Mouse (Mus musculus) spleen, postnatal 36 days (tissue): ENCODE data around the gene Gtpbp2.

Experiments used
- DNase-seq, 2 experiments: peaks; one replicate each; pipeline ENCODE4 v3.0.0; 2022; ENCODE audit warnings: low spot score in 2 of 2, mixed read lengths in 1 of 2

Gene Gtpbp2

DNA sequence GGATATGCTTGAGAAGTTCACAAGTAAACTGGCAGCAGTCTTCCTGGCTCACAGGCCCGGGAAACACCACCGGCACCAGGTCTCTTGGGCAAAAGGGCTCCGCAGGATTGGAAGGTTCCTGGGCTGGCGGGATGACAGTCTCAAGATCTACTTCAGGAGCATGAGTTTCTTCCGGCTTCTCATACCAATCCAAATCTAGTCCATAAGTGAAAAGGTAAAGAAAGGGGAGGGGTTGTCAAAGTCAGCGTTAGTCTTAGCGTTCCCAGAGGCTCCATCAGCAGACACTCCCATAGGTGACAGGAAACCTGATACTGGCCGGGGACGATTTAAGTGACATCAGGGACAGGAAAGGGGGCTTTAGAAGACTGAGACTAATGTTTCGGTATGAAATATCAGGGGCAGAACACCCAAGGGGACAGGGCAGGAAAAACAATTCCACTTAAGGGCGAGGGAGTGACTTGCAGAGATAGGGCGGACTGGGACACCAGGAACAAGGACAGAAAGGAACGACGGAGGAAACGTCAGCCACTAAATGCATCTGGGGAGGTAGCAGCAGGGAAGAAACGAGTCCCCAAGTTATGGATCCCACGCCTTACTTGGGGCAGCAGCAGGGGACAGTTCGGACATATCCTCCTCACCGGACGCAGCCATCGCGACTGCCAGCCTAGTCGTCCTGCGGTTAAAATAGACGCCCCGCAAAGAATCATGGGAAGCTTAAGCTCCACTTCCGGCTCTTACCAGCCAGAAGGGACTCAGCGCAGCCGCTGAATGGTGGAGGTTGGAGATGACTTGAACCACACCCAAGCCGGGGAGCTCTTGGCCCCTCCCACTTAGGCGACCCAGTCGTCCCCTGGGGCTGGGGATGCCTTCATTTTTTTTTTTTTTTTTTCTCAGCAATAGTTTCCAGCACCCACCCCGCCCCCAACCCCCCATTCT is 7.7 kb upstream of the Gtpbp2 start, which contains the start of gene Mad2l1bp:
TSS of gene Mad2l1bp (minus strand) at position 707 of the 936 bp plus-strand sequence.
- DNase-seq = peak; percentile 94 to 95

DNA sequence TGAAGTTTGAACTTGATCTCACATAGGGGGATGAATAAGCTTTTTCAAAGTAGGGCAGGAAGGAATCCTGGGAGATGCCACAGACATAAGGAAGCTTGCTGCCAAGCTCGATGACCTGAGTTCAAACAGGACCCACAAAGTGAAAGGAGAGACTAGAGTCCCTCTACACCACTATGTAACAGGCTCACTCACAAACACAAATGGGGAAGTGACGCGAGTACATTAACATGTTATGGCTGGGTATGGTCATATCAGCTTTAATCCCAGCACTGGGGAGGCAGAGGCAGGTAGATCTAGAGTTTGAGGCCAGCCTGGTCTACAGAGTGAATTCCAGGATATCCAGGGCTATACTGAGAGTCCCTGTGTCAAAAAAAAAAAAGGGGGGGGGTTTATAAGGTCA is 6.5 kb upstream of the Gtpbp2 start:
- DNase-seq = no peak

DNA sequence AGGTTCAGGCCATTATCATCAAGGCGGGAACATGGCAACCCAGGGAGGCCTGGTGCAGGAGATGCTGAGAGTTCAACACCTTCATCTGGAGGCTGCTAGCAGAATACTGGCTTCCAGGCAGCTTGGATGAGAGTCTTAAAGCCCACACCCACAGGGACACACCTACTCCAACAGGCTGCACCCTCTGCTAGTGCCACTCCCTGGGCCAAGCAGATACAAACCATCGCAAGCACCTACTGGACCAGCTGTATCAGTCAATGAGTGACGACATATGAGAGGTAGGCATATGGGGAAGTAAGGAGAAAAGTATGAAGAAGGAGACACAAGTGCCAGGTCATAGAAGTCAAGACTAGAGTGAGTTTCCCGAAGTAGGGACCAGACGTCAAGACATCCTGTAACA is 4.2 kb upstream of the Gtpbp2 start:
- peak; percentile 49 to 75 for DNase-seq

DNA sequence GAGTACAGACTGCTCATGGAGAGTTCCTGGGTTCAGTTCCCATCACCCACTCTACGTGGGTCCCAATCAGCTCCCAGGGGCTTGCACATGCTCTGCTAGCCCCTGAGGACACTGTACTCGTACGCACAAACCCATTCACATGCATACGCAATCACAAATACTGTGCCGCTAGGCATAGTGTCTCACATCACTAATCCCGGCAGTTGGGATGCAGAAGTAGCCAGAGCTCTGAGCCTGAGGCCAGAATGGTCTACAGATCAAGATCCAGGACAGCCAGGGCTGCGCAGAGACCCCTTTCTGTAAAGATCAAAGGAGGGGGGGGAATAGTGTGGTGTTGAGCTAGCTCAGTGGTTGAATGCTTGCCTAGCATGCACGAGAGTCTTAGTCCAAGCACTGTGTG is 3.7 kb upstream of the Gtpbp2 start:
- DNase-seq = no peak

DNA sequence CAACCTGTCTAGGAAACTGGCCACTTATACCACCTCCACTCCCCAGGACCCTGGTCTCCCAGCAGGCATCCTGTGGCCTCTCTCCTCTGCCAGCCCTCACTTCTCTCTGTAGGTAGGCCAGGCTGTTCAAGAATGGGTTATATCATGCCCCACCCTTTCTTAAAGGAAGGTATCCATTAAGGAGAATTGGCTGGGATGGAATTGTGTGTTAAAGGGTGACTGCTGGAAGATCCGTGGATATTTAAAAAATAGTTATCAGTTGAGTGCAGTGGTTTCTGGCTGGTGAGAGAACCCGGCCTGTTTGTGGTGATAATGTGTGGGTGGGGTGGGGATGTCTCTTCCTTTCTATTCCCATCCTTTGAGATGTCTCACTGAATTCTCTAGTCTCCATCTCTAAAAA is 1.6 kb upstream of the Gtpbp2 start:
- peak; percentile 45 to 73 for DNase-seq

DNA sequence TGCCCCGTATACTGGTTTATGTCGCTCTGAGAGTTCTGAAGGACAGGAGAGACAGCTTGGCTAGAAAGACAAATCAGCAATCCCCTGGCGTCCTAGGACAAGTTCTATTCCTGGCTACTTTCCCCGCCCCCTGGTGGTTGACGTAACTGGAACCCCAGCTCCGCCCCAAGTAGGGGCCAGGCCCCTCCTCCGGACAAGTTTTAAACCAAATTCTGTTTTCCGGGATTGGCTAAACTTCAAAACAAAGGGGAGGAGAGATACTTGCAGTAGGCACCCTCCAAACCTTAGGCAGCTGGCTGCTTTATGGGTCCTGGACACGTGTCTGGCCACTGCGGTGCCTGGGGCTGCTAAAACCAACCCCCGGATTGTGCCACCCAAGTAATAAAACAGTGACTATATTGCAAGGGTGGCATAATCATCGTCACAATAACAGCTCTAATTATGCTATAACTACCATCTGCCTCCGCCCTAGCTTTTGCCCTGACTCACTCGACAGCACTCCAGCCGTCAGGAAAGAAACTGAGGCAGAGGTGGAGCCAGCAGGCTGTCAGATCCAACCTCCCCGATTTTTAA is 656 bp upstream of the Gtpbp2 start:
- peak; percentile 91 to 94 for DNase-seq

DNA sequence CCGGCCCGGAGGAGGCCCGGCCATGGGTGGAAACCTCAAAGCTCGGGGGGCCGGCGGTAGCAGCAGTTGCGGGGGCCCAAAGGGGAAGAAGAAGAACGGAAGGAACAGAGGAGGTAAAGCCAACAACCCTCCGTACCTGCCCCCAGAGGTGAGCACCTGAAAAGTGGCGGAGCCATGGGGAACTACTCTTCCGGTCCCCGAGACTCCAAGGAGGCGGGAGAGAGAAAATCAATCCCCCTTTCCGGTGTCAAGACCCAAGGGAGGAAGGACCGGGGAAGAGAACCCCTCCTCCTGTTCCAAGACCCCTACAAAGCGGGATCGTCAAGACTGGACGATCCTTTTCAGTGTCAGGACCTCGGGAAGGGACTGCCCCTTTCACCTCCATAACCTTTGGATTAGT is 347 bp downstream of the Gtpbp2 start:
- DNase-seq = no peak

DNA sequence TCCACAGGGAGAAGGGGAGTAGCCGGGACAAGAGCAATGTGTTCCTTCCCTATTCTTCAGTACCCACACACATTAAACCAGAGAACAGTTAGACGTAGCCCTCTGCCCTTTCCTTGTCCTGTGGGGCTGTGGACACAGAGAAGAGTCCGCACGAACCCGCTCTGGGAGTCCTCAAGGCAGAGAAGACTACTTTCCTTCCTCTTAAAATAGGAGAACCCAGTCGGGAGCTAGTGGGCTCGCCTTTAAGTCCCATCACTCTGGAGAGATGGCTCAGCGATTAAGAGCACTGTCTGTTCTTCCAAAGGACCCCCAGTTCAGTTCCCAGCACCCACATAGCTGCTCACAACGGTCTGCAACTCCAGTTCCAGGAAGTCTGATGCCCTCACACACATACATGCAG is 878 bp downstream of the Gtpbp2 start:
- no peak for DNase-seq

DNA sequence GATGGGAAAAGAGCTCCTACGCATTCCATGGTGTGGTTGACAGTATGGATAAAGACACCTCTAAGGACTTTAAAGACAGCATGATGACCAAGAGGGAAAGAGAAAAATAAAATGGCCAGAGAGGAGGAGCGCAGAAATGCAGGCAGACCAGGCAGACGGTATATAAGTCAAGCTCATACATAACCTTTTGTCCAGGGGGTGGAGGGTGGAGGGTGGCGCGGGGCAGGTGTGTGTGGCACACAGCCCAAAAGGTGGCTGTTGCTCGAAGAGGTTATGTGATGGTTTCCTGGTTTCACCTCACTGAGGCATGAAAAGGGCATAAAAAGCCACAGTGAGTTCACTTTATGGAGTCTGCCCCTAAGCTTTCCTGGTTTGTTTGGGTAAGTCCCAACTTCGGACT is 1.7 kb downstream of the Gtpbp2 start:
- no peak for DNase-seq

DNA sequence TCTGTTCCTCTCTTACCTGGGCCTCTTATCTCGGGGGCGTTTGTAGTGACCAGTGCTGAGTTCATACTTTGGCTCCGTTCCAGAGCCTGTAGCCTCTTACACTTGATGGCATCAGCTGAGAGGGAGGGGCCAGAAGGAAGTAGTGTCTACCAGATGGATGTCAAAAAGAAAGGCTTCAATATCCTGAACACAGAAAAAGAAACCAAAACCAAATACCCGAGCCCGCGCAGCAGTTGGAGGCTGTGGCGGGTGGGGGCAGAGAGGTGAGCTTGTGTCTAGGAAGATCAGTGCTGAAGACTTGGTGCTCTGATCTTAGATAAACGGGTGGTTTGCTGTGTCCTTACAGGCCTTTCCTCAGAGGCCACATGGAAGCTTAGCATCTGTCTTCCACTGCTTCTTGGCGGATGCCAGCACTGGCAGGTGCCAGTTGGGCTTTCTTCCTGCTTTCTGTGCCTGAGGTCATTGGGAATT is 2.2 kb downstream of the Gtpbp2 start:
- peak; percentile 55 to 67 for DNase-seq

DNA sequence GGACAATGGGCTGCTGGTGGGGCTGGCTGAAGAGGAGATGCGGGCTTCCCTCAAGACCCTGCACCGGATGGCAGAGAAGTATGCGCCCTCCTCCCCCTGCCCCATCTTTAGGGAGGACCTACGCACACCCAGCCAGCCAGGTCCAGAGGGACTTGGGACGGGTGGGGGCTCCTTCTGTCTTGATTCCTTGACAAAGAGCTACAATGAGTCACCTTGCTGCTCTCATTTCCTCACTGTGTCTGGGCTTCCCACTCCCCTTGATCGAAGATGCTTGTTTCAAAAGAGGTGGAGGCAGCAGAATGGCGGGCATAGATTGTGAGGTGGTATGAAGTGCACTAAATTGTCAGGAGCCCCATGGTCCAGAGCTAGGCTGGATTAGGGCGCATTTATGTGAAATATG is 3.5 kb downstream of the Gtpbp2 start:
- DNase-seq = no peak

DNA sequence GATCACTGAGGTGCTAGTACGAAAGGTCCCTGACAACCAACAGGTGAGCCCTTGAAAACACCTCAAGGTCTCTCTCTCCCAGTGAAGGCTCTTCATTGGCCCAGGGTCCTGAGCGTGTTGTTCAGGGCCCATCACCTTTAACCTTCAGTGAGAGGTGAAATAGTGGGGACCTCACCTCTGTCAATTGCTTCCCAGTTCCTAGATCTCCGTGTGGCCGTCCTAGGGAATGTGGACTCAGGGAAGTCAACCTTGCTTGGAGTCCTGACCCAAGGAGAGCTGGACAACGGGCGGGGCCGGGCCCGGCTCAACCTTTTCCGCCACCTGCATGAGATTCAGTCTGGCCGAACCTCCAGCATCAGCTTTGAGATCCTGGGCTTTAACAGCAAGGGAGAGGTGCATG is 4.0 kb downstream of the Gtpbp2 start:
- no peak for DNase-seq

DNA sequence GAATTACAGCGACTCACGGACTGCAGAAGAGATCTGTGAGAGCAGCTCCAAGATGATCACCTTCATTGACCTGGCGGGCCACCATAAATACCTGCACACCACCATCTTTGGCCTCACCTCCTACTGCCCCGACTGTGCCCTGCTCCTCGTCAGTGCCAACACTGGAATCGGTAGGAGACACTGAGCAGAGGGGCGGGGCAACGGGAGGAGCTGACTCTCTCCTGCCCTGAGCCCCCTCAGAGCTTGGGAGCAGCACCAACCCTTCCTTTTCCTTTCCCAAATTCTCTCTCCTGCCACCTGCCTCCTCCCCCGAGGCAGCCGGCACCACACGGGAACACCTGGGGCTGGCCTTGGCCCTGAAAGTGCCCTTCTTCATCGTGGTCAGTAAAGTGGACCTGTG is 4.6 kb downstream of the Gtpbp2 start:
- DNase-seq = no peak

DNA sequence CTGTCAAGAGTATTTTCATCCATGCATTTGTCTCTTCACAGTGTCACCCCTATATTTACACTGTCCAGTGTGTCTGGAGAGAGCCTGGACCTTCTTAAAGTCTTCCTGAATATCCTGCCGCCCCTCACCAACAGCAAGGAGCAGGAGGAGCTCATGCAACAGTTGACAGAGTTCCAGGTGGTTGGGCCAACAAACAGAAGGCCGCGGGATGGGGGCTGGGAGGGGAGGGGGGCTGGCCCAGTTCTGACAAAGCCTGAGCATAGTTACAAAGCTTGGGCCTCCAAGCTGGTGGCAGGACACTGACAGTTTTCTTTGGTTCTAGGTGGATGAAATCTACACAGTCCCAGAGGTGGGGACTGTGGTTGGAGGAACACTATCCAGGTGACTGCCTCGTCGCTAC is 5.4 kb downstream of the Gtpbp2 start:
- no peak for DNase-seq

DNA sequence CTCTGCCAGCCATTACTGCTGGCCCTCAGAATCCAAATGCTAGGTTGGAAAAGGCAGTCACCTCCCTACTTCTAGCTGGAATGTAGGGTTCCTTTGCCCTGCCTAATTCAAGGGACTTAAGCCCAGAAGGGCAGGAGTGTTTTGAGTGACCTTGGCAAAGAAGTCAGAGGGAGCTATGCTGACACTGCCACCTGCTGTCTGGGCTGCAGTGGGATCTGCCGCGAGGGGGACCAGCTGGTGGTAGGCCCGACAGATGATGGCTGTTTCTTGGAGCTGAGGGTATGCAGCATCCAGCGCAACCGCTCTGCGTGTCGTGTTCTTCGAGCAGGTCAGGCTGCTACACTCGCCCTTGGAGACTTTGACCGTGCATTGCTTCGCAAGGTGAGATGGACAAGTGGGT is 6.2 kb downstream of the Gtpbp2 start:
- DNase-seq = no peak

DNA sequence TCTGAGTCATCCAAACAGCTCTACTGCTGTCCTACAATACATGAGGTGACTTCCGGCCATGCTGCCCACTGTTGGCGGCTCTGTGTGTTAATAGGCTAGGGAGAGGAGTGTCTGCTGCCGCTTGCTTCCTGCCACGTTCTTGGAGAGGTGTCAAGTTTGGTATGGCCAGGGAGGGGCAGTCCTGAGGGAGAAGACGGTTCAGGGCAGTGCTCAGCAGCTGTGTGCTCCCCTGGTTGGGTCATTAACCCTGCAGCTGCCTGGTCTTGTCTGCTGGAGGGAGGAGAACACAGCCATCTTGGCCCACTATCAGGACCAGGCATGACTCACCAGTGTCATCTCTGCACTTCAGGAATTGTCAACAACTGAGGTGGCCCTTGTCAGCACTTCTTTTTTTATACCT is 7.5 kb downstream of the Gtpbp2 start:
- DNase-seq = no peak

DNA sequence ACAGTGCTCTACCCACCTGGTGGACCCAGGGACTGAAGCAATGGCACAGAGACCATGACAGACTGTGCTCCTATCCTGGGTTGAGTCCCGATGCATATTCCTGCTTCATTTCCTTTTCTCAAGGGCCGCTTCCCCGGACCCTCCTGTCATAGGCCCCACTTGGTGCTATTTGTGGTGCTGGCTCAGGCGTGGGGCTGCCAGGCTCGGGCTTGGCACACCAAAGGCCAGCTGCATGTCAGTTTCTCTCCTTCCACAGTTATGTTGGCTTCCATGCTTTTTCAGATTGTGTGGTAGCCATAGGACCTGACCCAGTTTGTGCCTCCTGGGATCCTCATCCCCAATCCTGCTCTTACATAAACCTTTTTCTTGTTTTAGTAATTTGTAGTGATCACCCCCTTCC is 7.9 kb downstream of the Gtpbp2 start:
- DNase-seq = no peak

DNA sequence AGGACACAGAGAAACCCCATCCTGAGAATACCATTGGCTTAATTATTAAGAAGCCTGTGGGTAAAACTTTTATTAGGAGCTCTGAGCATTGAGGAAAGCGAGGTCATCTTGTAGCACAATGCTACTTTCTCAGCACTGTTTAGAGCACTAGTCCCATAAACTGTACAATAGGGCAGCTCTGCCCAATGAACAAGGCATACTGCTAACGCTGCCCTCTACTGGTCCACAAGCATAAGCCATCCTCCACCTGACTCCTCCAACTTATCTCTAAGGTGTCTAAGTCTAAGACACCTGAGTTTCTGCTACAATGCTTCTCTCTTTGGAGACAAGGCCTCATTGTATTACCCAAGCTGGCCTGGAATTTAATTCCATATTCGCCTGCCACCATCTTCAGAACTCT is 9.7 kb downstream of the Gtpbp2 start:
- peak; percentile 34 to 49 for DNase-seq

DNA sequence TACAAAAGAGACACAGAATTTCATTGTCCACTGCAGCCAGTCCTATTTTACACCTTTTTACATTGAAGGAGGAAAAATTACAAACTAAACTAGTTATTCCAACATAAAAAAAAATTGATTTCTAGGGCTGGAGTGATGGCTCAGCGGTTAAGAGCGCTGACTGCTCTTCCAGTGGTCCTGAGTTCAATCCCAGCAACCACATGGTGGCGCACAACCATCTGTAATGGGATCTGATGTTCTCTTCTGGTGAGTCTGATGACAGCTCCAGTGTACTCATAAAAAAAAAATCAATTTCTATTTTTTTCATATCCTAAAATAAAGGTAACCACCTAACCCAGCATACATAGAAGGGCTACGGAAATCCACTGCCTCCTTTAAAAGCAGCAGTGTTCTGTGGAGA is 21.4 kb downstream of the Gtpbp2 start:
- DNase-seq = no peak

DNA sequence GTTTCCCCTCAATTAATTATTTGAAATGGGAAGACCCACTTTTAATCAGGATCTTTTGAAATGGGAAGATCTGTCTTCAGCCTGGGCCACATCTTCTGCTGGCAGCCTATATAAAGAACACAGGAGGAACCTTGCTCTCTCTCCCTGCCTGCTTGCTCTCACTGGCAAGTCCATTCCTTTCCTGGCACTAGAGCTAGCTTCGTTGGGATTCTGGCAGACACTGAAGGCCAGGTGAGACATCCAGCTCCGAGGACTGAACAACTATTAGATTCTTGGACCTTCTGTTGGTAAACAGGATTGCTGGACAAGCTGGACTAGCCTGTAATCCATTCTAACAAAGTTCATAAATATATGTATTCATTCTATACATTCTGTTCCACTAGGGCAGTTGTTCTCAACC is 28.0 kb downstream of the Gtpbp2 start:
- DNase-seq = no peak

DNA sequence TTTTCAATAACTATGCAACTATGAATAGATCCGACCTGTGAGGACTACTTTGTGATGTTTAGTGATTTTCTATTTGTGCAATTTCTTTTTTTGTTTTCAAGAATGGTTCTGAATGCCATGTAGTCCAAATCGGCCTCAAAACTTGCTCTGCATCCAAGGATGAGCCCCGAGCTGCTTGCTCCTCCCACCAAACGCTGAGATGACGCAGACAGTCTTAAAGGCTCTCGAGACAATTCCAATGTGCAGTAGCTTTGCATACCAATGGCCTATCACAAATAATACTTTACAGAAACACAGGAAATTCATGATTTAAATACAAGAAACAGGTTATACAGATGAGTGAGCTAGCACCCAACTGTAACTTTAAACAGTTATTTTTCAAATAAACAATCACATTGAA is 40.3 kb downstream of the Gtpbp2 start:
- peak in 1 of 2 experiments; percentile 11 for DNase-seq

DNA sequence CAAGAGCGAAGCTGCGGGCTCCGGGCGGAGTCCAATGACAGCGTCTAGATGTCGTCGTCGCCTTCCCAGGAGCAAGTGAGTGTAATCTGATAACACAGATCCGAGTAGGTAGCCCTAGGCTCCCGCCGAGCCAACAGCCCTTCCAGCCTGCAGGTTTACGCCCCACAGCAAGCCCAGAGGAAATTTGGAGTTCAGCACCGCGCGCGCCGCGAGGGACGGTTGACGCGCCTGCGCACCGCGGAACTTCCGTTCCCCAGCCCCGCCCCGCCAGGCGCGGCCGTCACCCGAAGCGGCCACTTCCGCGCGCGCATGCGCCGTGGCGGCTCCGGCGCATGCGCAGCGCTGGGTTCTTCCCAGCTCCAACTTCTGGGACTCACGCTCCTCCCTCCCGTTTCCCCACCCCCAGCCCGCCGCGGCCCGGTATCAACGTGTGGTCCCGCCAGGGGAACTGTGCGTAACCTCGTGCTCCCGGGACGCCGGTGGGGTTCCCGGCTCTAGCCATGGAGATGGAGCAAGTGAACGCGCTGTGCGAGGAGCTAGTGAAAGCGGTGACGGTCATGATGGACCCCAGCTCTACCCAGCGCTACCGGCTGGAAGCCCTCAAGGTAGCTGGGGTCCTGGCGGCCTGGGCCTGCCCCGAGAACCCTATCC is 41.7 kb downstream of the Gtpbp2 start, which contains the start of the genes Polh and Xpo5:
TSS of gene Polh (minus strand) at position 225 of the 651 bp plus-strand sequence.
TSS of gene Xpo5 (plus strand) at position 362 of the 651 bp plus-strand sequence.
- DNase-seq = peak; percentile 92 to 93
